Mouse (Mus musculus) activated CD4-positive, CD25-positive, alpha-beta regulatory T cell, adult 4 months (primary cell): ENCODE measurements around the gene Tapt1. TPM values are rescaled to one million over a fixed set of nuclear protein-coding genes. Genes with fewer than 3 reads are reported as not detected.
A peak's percentile ranks its signal among the peaks of the same experiment; 100 is the strongest.

Experiments used
- ATAC-seq: one replicate; pipeline ENCODE4 v1.8.0; 2017
- polyA plus RNA-seq, 2 experiments: library from polyadenylated mRNA; unstranded; fragments of 100-300 nt; shearing (Covaris generic); gene quantifications; one replicate each; pipeline ENCODE4 v1.2.1; 2017

Gene Tapt1
- polyA plus RNA-seq, 2 experiments from 2014 or later, result 15.1 to 15.2 TPM

GRCm38 (mm10) chr5:44233933-44234332 is 7.5 kb upstream of the Tapt1 start:
- ATAC-seq, result no peak

DNA sequence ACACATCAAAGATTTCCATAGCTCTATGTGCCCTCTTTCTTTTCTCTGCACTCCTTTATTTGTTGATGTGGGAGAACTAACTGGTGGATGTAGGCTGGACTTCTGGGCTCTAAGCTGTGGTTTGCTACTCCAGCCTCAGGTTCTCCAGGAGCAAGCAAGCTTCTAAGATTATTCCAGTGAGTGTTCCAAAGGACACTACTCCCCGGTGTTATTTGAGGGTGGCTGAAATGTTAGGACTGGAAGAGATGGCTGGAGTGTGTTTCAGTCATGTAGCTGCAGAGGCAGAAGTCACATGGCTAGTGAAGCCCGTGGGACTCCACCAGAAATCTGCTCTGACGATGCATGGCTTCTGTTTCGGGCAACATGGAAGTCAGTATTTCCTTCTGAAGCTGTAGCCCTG is 2.3 kb upstream of the Tapt1 start:
- no peak for ATAC-seq

- no peak for ATAC-seq
Measured at GRCm38 (mm10) chr5:44228323-44228722, 1.9 kb upstream of the Tapt1 start.

DNA sequence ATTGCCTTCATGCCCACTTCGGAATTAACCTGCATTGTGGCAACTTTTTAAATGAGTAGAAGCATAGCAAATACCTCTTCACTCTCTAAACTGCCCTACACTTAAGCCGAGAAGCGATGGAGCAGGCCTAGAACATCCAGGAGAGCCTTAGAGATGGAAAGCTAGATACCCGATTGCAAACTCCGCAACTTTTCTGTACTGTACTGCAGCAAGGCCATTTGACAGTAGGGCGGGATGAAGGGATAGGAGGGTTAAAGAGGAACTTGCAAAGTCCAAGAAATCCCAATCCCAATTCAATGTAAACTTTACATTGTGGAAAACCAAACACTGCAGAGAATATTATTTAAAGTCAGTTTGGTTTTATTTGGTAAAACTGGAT is 1.0 kb upstream of the Tapt1 start:
- ATAC-seq, result no peak

DNA sequence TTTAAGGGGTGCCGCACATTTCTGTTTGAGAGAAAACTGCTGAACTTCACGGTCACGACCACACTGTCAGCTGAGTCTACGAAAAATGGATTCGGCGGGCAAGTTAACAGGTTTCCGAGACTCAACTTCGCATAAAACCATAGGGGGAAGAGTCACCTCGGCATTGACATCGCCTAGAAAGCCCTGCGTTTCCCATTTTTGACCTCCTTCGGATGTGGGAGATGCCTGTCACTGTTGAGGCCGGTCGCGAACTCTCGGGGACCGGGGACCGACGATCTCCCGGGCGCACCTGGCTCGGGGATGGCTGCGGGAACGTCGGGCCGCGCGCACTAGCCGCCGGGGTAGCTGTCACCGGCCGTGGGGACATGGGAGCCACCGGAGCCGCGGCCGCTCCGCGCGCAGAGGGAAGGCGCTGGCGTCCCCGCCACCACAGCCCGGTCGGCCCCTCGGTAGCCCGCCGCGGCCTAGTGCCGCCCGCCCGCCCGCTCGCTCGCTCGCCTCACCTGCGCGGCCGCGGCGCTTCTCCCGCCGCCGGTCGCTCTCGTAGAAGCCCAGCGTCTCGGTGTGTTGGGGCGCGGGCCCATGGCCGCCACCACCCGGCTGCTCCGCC is 410 bp downstream of the Tapt1 start:
- ATAC-seq, result peak; percentile 25

DNA sequence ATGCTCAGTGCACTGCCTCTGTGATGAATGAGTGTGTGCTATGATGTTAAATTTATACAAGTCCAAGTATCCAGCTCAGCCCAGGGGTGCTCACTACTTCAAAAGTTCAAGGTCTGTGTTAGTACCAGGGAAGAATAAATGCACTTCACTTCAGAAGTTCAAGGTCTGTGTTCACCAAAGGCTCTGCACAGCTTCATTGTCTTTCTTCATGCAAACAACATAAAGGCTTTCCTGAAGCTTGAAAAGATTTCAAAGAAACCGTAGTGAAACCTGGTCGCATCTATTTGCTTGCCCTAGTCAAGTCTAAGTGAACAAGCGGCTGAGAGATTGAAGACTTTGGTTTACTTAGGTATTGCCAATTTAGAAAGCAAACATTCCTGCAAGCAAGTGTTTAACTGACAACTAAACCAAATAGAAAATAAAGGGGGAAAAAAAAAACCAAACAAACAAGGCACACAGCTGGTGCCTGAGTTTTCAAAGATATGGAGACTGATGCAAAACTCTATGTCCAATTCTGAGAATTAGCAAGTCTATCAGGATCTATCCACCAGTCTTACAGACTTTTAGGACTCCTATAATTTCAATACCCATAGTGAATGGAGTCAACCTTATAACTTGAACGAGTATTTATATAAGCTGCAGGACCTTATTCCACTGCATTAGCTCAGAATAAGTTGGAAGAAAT is 1.4 kb downstream of the Tapt1 start:
- no peak for ATAC-seq

DNA sequence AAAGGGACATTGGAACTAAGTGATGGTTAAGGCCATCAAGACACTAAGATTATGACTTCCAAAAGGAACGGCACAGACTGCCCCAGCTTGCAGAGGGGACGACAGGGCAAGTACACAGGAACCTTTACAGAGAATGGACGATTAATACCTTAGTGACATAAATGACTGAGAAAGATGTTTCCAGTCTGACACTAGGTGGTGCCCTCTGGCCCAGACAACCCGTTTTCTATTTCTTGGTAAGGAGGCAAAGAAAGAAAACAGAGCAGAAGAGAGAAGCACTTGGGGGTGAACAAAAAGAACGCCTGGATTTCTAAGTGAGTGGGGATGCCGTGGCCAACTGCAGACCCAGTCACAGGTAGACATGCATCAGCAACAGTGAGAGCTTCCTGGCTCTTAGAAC is 2.2 kb downstream of the Tapt1 start:
- peak; percentile 37 for ATAC-seq

- ATAC-seq, result no peak
Measured at GRCm38 (mm10) chr5:44223341-44223881, 3.0 kb downstream of the Tapt1 start.

- ATAC-seq, result peak; percentile 32
Measured at GRCm38 (mm10) chr5:44220430-44220829, 6.0 kb downstream of the Tapt1 start.

DNA sequence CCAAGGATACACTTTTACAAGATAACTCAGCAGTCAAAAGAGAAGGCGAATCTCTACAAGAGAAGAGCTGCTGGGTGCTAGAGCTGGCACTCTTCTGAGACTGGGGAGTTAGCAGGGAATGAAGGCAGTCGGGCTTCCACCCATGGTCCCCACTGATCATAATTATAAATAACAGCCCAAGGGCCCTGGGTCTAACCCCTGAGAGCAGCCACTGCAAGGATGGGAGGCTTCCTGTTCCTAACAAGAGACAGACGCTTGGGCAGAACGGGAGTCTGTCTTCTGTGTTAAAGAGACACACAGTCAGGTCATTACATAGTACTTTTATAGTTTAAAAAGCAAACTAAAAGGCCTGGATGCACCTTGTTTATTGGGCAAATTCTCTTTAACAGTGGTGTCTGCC is 6.6 kb downstream of the Tapt1 start:
- ATAC-seq, result no peak

DNA sequence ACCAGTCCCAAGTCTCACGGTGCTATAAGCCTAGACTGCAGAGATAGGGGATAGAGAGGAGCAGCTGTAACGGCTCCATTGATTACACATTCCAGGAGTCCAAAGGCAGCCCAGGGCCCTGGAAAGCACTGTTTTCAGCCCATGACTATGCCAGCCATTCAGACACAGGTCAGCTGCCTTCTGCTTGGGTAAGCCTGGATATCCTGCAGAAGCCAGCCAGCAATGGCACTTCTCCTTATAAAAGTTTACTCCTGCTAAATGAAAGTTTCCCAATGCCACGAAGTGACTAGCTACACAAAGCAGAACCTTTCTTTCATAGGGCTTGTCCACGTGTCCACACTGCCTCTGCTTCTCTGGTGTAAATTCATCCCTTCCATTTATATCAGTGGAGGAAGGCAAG is 7.9 kb downstream of the Tapt1 start:
- ATAC-seq, result no peak

GRCm38 (mm10) chr5:44217685-44218041 is 8.8 kb downstream of the Tapt1 start:
- ATAC-seq, result peak; percentile 58

DNA sequence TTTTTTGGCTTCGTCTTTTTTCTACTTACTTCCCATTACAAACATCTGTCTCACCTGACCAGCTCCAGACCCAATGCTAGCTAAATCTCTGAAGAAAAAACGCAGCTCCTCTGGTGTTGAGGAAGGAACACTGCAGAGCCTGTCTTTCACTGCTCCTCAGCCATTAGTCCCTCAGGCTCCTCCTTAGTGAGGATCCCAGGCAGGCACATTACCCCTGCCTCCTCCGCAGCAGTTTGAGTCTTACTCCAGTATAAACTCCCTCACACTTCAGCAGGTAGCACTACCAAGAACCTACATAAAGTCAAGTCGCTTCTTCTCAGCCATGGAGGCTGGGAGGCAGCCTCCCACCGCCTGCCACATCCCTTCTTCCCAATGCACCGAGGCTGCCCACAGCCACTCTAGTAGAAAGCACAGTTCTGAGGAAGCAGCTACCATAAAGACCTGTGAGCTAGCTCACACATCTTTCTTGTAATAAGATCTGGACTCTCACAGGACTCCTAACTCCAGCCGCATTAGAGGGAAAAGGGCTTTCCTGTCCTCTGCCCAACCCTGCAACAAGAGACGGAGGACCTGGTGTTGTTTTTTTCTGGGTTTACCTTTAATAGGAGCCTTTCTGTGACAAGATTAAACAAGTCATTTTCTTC is 9.3 kb downstream of the Tapt1 start:
- no peak for ATAC-seq

- no peak for ATAC-seq
Measured at GRCm38 (mm10) chr5:44215118-44215517, 11.3 kb downstream of the Tapt1 start.

- ATAC-seq, result no peak
Measured at GRCm38 (mm10) chr5:44214025-44214424, 12.4 kb downstream of the Tapt1 start.

GRCm38 (mm10) chr5:44213391-44213790 is 13.0 kb downstream of the Tapt1 start:
- no peak for ATAC-seq

- no peak for ATAC-seq
Measured at GRCm38 (mm10) chr5:44211818-44212465, 14.5 kb downstream of the Tapt1 start.

DNA sequence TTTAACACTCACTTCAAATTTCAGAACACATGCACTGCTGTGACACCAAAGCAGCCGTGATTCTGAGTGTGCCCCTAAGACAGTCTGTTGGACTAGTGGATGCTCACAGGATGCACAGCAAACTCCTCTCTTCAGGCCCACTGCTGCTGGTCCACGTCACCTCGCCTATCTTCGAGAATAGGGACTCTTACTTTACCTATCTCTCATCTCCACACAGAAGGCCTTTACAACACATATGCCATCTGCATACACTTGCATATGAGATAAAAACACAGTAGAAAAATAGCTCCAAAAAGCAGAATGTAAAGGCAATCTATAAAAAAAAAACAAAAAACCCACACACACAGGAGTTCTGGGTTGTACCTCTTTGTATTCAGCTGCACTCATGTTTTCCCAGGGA is 19.1 kb downstream of the Tapt1 start:
- no peak for ATAC-seq

GRCm38 (mm10) chr5:44206651-44207050 is 19.8 kb downstream of the Tapt1 start:
- ATAC-seq, result no peak

DNA sequence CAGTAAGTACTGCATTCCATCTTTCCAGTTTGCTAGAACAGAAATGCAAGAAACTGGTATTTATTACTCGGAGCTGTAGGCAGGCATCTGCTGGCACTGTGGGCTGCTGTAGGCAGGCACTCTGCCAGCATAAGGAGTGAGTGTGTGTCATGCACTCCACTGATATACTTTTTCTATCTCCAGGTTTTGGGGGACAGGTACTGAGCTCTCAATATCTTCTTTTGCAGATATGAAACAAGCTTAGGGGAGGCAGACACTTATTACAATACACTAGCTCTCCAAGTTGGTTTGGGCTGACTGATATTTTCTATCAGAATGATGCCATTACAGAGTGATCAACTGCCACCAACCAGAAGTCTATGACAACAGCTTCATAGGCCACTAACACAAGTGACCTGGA is 23.0 kb downstream of the Tapt1 start:
- no peak for ATAC-seq

- ATAC-seq, result no peak
Measured at GRCm38 (mm10) chr5:44201665-44202064, 24.8 kb downstream of the Tapt1 start.

DNA sequence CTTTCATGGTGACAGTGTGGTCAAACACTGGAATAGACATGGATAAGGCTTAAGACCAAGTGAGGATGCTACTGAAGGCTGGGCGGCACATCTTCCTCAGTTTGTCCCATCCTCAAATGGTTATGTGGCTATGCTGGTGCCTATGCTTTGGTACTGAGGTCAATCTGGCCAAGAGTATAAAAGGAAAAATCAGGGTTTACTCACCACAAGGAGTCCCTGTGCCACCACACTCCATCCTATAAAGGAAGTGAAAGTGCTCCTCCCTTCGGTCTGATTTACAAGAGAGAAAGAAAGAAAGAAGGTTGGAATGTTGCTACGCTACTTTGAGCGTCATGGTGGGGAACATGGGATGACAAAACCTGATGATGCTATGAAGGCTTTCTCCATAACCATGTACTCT is 27.3 kb downstream of the Tapt1 start:
- no peak for ATAC-seq

DNA sequence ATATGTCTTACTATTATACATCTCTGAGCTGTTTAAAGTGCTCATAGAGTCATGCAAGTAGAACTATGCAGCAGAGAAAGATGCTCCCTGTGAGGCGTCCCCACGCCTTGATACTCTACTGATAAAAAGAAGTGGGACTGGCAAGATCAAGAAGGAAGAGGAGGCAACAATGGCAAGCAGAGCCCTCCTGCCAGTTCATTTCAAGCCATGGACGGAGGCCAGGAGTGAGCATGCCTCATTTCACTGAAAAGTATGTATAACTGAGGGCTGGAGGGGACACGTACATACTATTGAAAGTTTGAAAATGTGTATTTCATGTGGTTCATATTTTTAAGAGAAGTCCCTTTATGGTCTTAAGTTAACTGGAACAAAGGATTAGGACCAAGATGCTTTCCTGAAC is 28.0 kb downstream of the Tapt1 start:
- ATAC-seq, result no peak

- ATAC-seq, result no peak
Measured at GRCm38 (mm10) chr5:44197806-44198205, 28.6 kb downstream of the Tapt1 start.
